Mouse (Mus musculus): ENCODE measurements around the gene Plppr1.
A peak's percentile ranks its signal among the peaks of the same experiment; 100 is the strongest.
"Not testable (repeated sequence)": the region's sequence is repeated elsewhere in the genome, so short reads cannot be mapped to it uniquely, and the experiment has no call there.

Plppr1 gene

DNA sequence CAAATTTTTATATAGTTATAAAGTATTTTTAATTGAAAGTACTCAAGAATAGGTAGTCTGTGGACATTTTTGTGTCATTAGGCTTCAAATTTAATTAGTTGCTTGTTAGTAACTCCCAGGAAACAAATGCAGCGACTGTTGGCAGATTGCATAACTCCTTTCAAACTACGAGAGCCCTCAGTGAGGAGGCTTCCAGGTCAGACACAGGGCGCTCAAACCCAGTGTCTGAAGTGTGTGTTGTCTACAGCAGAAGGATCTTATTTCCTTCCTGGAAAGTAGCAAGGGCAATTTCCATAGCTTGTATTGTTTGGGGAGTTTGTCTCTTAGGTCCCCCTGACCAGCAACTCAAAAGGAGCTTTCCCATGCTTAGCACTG lies 173.9 kb downstream of the Plppr1 start:
- DNase-seq (ENCODE audit: low spot score), result no peak

GRCm38 (mm10) chr4:49238111-49238510 lies 179.0 kb downstream of the Plppr1 start:
- no peak for DNase-seq (ENCODE audit: low spot score)

DNA sequence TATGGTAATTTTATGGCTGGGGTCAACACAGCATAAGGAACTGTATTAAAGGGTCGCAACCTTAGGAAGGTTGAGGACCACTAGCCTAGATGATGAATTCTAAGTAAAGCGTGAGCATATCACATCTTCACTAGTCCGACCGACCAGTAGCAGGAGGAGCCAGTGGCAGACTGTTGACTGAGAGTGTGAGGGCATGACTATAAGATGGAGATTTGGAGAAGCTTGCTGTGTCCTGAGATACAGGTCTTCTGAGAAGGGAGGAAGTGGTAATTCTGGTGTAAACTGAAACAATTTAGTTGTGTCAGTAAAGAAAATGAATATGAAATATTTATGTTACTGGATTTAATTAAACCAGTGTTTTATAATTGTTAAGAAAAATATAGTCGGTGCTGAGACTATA lies 180.4 kb downstream of the Plppr1 start:
- DNase-seq (ENCODE audit: low spot score), result no peak

DNA sequence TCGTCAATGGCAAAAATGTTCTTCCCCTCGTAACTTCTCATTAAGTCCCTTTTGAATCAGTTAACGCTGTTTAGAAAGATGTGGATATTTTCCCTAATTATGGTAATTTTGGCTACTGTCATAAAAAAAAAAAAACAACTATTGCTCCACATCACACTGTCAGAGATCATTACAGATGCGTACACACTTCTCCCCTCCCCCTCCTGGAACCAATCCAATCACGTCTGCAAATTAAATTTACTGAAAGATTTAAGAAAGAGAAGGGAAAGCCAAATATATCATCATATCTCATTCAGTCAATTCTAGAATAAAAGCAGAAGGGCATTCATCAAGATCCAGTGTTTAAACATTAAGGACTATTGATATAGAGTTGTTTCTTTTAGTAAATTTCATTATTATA lies 185.7 kb downstream of the Plppr1 start:
- no peak for DNase-seq (ENCODE audit: low spot score)

GRCm38 (mm10) chr4:49245274-49245673 lies 186.2 kb downstream of the Plppr1 start:
- no peak for DNase-seq (ENCODE audit: low spot score)

DNA sequence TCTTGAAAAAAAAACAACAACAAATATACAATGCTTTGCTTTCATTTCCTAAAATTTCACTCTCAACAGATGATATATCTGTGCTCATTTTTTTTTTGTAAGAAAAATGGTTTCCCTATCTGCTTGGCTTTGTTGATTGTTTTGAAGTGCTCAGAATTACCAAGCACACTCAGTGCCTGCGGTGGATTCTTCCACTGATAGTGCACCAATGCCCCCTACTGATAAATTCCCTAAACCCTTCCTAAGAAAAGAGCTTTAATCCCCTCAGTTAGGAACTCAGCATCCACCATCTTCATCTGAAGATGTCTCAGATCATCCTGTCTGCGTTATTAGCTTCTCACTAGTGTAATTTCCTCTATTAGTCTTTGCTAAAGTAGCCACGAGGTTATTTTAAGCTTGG lies 192.2 kb downstream of the Plppr1 start:
- peak; percentile 29 for DNase-seq (ENCODE audit: low spot score)

- DNase-seq (ENCODE audit: low spot score), result no peak
Observed at GRCm38 (mm10) chr4:49252169-49252568, 193.1 kb downstream of the Plppr1 start.

GRCm38 (mm10) chr4:49278515-49278914 lies 219.4 kb downstream of the Plppr1 start:
- DNase-seq (ENCODE audit: low spot score), result no peak

DNA sequence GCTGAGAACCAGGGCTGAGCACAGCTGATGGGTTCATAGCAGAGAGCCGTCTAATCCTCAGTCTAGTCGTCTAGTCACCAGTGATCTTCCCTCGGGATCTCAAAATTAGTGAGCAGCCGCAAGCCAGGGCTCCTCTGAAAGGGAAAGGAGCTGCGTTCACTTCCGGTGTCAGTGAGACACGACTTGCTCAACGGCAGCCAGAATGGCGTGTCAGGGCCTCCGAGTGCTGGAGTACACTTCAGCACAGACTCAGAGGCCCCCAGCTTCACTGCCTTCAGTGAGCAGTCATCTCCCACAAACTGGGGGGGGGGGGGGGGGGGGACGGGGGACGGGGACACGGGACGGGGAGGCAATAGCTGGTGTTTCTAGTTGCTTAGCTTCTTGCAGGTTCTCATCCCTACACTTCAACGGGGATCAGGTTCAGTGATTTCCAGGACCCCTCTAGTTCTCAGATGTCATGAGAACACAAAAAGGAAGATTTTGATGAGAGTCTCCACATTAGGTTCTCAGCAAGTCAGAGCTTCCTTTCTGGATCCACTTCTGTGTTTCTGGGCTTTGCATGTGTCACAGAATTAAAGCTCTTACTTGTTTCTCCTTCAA lies 225.7 kb downstream of the Plppr1 start:
- DNase-seq (ENCODE audit: low spot score), result no peak

DNA sequence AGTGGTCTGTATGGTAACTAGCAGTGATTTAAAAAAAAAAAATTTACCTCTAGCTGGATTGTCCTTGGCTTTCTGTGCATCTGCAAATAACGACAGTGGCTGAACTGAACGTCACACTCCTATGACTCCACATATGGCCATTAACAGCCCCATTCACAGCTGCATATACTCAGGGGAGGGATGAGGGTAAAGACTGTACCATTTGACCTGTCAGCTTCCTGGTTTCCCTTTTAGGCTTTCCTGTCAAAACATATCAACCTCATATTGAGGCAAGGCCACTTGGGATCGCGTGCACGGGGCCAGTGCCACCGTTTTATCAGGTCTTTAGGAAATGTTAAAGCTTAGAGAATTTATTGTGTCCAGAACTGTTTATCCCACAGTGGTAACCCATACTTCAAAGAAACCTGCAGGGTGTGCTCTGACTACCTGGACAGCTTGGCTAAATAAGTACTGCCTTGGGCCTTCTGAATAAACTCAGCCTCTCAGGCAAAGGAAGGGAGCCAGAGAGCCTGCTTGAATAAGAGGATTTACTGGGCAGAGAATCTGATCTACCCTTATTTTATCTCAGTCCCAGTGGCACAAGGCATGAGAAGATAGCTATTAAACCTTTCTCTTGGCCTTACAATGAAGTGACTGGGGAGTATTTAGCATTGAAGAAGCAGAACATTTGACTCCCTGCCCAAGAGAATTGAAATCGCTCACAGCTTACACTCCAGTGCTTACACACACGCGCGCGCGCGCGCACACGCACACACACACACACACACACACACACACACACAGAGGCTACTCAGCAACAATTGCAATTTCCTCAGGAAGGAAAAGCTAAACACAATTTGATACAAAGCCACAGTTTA lies 226.5 kb downstream of the Plppr1 start:
- DNase-seq (ENCODE audit: low spot score), result no peak

DNA sequence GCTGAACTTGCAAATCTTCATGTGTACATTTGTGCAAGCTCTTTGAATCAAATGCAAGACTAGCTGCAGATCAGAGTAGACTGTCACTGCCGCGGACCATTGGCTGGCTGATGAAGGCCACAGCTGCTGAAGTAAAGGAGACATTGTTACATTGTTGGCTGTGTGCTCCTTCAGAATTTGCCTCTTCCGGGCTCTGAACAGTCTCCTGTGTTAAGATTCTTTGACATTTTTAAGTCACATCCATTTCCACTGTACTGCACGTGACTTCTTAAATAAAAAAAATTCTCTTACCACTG lies 227.1 kb downstream of the Plppr1 start:
- DNase-seq (ENCODE audit: low spot score), result no peak

DNA sequence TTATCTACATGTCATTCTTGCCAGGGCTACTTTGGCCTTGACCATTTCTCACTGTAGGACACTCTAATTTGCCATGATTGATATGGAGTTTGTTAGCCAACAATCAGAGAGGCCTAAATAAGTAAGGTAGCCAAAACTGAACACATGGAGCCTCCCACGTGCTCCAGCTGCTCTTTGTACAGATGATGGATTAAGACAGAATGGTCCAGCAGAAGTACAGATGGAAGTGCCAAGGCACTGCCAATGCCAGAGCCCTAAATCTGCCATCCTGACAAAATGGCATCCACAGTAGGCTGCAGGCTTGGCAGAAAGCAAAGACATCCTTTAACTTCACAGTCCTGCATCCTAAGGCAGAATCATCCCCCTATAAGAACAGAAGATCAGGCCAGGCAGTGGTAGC lies 237.4 kb downstream of the Plppr1 start:
- peak; percentile 43 for DNase-seq (ENCODE audit: low spot score)

- no peak for DNase-seq (ENCODE audit: low spot score)
Observed at GRCm38 (mm10) chr4:49299576-49299975, 240.5 kb downstream of the Plppr1 start.

GRCm38 (mm10) chr4:49321903-49322635 lies 263.0 kb downstream of the Plppr1 start:
- no peak for DNase-seq (ENCODE audit: low spot score)

- not testable (repeated sequence) for DNase-seq (ENCODE audit: low spot score)
Observed at GRCm38 (mm10) chr4:49337949-49338348, 278.9 kb downstream of the Plppr1 start.

DNA sequence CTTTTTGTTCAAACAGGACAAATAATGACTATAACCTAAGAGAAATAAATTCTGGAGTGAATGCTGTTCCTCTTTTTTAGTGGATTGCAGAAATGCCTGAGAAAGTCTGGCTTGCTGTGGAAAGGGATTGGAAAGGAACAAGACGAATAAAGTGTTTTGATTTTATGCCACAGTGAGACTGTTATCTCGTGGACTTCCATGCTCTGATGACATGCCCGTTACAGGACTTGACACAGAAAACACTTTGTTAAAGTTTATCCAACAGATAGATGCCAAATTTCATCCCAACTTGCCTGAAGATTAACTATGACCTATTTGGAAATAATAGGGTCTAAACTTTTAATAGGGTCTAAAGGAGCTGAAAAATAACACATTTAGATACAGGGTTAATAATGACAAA lies 281.0 kb downstream of the Plppr1 start:
- not testable (repeated sequence) for DNase-seq (ENCODE audit: low spot score)

GRCm38 (mm10) chr4:49348001-49348400 lies 288.9 kb downstream of the Plppr1 start:
- DNase-seq (ENCODE audit: low spot score), result not testable (repeated sequence)

DNA sequence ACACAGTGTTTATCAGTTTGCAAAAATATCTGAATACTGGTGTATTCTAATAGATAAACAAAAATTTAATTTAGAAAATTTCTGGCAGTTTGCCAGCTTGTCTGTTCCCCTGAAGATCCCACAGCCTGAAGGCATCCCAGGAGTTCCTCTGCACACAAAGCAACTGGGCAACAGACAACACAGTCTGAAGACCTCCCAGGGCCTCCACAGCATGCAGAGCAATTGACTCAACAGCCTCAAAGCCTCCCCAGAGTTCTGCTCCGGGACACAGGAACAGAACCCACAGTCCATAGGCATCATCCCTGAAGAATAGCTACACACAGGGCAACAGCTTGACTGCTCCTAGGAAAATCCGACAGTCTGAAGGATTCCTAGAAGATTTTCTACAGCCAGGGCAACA lies 289.6 kb downstream of the Plppr1 start:
- DNase-seq (ENCODE audit: low spot score), result no peak

DNA sequence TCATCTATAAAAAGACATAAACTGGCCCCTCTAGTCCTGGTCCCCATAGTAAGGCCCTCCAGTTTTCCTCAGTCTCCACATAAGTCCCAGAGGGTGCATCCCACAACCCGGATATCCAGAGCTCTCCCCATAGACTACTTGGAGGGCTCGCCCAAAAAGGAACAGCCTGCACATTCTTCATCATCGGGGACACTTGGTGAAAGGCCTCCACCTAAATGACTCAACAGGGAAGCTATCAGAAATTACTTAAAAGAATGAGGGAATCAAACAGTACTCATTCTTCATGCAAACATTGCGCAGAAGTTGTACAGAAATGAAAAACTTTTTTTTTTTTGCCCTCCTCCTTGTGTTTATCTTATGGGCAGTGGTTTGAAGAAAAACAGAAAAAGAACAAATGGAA lies 291.4 kb downstream of the Plppr1 start:
- DNase-seq (ENCODE audit: low spot score), result no peak

- no peak for DNase-seq (ENCODE audit: low spot score)
Observed at GRCm38 (mm10) chr4:49357097-49357496, 298.0 kb downstream of the Plppr1 start.

DNA sequence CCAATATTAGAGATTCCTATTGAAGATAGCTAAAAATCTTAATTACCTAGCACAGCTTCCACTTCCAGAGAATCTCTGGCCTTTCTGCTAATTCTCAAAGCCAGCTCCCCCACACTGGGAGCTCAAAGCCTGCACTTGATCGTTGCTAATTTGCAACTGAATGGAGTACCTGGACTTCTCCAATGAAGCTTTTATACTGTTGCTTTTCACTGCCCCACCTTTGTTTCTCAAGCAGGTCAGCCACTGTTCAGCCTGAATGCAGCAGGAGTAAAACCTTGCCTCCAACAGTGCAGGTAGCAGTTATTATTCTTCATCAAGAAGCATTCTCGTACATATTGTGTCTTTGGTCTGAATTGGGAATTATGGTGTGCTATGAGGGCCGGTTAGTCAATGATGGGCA lies 309.0 kb downstream of the Plppr1 start:
- DNase-seq (ENCODE audit: low spot score), result not testable (repeated sequence)

GRCm38 (mm10) chr4:49383576-49384318 lies 324.7 kb downstream of the Plppr1 start:
- DNase-seq (ENCODE audit: low spot score), result not testable (repeated sequence)
